Mouse (Mus musculus) E14TG2a.4 (cell line): ENCODE results near the gene Acads.
"Not testable (repeated sequence)": the region's sequence is repeated elsewhere in the genome, so short reads cannot be mapped to it uniquely, and the experiment has no call there.

ENCODE experiments used
- H3K27me3 ChIP-seq: 2 replicates; pipeline ENCODE4 v1.6.1; 2014; ENCODE audit warnings: low read length, control low read depth; ENCODE audit not compliant: insufficient read depth
- H3K36me3 ChIP-seq: 2 replicates; pipeline ENCODE4 v1.6.1; 2014; ENCODE audit warnings: low read length, control low read depth; ENCODE audit not compliant: insufficient read depth
- H3K4me1 ChIP-seq: replicated peaks from 2 replicates; pipeline ENCODE4 v1.6.1; 2014; ENCODE audit warnings: low read depth, low read length, control low read depth
- H3K4me3 ChIP-seq: replicated peaks from 2 replicates; pipeline ENCODE4 v1.5.1; 2014; ENCODE audit warnings: mild to moderate bottlenecking, low read length
- H3K9me3 ChIP-seq: 2 replicates; pipeline ENCODE4 v1.6.1; 2014; ENCODE audit warnings: low read length, control low read depth
- CTCF ChIP-seq: conservative IDR thresholded peaks from 2 replicates; pipeline ENCODE4 v1.5.1; 2014; ENCODE audit warnings: low read length
- NANOG ChIP-seq: IDR thresholded peaks from 2 replicates; pipeline ENCODE4 v1.6.1; 2014; ENCODE audit warnings: borderline replicate concordance, low read length, mixed read lengths
- POU5F1 ChIP-seq: IDR thresholded peaks from 2 replicates; pipeline ENCODE4 v1.6.1; 2014; ENCODE audit warnings: low read length, borderline replicate concordance

Gene Acads

DNA sequence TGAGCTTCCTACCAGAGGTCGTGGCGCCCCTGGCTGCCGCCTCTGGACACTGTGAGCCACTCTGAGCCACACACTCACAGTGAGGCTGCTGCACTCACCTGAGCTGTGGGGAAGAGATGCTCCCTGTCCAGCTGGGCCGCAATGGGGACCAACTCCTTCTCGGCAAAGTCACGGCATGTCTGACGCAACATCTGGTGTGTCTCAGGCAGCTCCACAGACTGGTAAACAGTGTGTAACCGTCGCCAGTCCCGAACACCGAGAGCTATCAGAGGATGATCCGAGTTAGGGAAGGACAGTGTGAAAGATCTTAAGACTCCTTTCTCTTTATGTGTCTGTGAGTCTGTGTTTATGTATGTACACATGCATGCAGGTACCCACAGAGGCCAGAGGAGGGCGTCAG is 1.7 kb downstream of the Acads start:
- no peaks in the 10 kb centered on the region for H3K9me3 ChIP-seq
- H3K4me3 ChIP-seq = no peak overlapping the region; the same call in 1 of the 2 replicates
- H3K4me1 ChIP-seq = peaks cover 69% of the 10 kb centered on the region
- peaks cover 50% of the 10 kb centered on the region for H3K36me3 ChIP-seq
- no peaks in the 10 kb centered on the region for H3K27me3 ChIP-seq
- TF ChIP-seq POU5F1 (no peak), NANOG (no peak), CTCF (no peak; the same call in 1 of the 2 replicates)

GRCm38 (mm10) chr5:115116426-115116825 is 2.7 kb downstream of the Acads start:
- Histone ChIP-seq H3K36me3 (peaks cover 50% of the 10 kb centered on the region), H3K4me3 (no peak overlapping the region)
- TF ChIP-seq CTCF (peak; percentile 49), NANOG (no peak)

GRCm38 (mm10) chr5:115114501-115114900 is 4.6 kb downstream of the Acads start:
- TF ChIP-seq POU5F1 = no peak
- peaks cover 79% of the 10 kb centered on the region for H3K4me1 ChIP-seq
- H3K4me3 ChIP-seq = no peak overlapping the region
- H3K9me3 ChIP-seq = no peaks in the 10 kb centered on the region
- H3K27me3 ChIP-seq = no peaks in the 10 kb centered on the region
- peaks cover 59% of the 10 kb centered on the region for H3K36me3 ChIP-seq

More at GRCm38 (mm10) chr5:115116426-115116825, 2.7 kb downstream of the Acads start:
- Histone ChIP-seq H3K4me1 (peaks cover 76% of the 10 kb centered on the region), H3K9me3 (no peaks in the 10 kb centered on the region), H3K27me3 (no peaks in the 10 kb centered on the region)

DNA sequence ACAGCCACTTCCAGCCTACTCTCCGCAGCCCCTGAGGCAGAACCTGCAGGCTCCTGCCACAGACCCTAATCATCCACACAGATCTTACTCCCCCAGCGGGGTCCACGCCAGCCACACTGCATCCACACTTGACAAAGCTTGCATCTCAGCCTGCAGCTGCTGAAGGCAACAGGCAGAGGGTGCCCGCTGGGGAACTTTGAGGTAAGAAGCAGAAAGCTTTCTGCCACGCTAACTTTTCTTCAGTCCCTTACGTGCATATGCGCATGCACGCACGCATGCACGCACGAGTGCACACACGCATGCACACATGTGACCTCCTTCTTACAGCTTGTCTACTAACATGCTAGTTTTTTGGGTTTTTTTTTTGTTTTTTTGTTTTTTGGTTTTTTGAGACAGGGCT is 5.9 kb downstream of the Acads start:
- TF ChIP-seq CTCF (no peak), POU5F1 (peak; percentile 92)
- Histone ChIP-seq H3K27me3 (no peaks in the 10 kb centered on the region), H3K4me1 (peaks cover 71% of the 10 kb centered on the region), H3K4me3 (no peak overlapping the region), H3K9me3 (no peaks in the 10 kb centered on the region), H3K36me3 (peaks cover 61% of the 10 kb centered on the region)

- peaks cover 55% of the 10 kb centered on the region for H3K4me1 ChIP-seq
- H3K9me3 ChIP-seq = no peaks in the 10 kb centered on the region
- H3K27me3 ChIP-seq = no peaks in the 10 kb centered on the region
- peaks cover 48% of the 10 kb centered on the region for H3K36me3 ChIP-seq
- TF ChIP-seq NANOG (no peak), POU5F1 (no peak), CTCF (no peak)
- peak overlapping the region; percentile 73 for H3K4me3 ChIP-seq
Measured at GRCm38 (mm10) chr5:115111156-115111555, 8.0 kb downstream of the Acads start.

GRCm38 (mm10) chr5:115103253-115103652 is 15.9 kb downstream of the Acads start:
- H3K9me3 ChIP-seq = not testable (repeated sequence)

GRCm38 (mm10) chr5:115102231-115102630 is 16.9 kb downstream of the Acads start:
- no peaks in the 10 kb centered on the region for H3K9me3 ChIP-seq

More at GRCm38 (mm10) chr5:115103253-115103652, 15.9 kb downstream of the Acads start:
- peaks cover 10% of the 10 kb centered on the region for H3K4me1 ChIP-seq
- peaks cover 38% of the 10 kb centered on the region for H3K36me3 ChIP-seq
- not testable (repeated sequence) for H3K27me3 ChIP-seq, H3K4me3 ChIP-seq

DNA sequence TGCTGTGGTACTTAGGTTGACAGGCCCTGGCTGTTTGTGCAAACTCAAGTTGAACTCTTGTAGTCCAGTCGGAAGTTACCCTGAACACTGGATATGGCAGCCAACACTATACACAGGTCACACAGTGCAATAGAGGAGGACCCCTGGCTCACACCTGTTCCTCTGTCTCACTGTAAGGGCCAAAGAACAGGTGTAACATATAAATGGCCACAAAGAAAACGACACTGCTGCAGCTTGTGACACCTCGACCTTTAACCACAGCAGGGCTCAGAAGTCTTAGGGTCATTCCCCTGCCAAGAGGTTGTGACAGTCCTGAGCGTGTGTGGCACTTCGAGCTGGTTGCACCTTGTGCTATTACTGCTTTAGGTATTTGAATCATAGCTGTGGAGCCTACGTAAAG is 18.7 kb downstream of the Acads start:
- TF ChIP-seq NANOG (no peak), CTCF (no peak)
- H3K9me3 ChIP-seq = no peaks in the 10 kb centered on the region

More at GRCm38 (mm10) chr5:115102231-115102630, 16.9 kb downstream of the Acads start:
- Histone ChIP-seq H3K36me3 (peaks cover 49% of the 10 kb centered on the region), H3K4me3 (no peak overlapping the region), H3K4me1 (peaks cover 8% of the 10 kb centered on the region), H3K27me3 (no peaks in the 10 kb centered on the region)
- TF ChIP-seq NANOG (no peak), POU5F1 (no peak)

GRCm38 (mm10) chr5:115099991-115100390 is 19.2 kb downstream of the Acads start:
- Histone ChIP-seq H3K4me1 (peaks cover 8% of the 10 kb centered on the region), H3K9me3 (no peaks in the 10 kb centered on the region), H3K36me3 (peaks cover 67% of the 10 kb centered on the region), H3K4me3 (no peak overlapping the region), H3K27me3 (no peaks in the 10 kb centered on the region)
- TF ChIP-seq NANOG = no peak
- no peak for TF ChIP-seq CTCF
- TF ChIP-seq POU5F1 = no peak

More for the DNA sequence above, 18.7 kb downstream of the Acads start:
- Histone ChIP-seq H3K36me3 (peaks cover 62% of the 10 kb centered on the region), H3K27me3 (no peaks in the 10 kb centered on the region), H3K4me1 (peaks cover 8% of the 10 kb centered on the region), H3K4me3 (no peak overlapping the region)
